Mouse (Mus musculus) forebrain, embryonic 16.5 days (tissue): ENCODE results near the gene Spint2. TPM values are rescaled to one million over a fixed set of nuclear protein-coding genes. Genes with fewer than 3 reads are reported as not detected.
"Not testable (repeated sequence)": the region's sequence is repeated elsewhere in the genome, so short reads cannot be mapped to it uniquely, and the experiment has no call there.

Experiments
- ATAC-seq: fragments of 200-750 bp; cut with Nextera tagmentation; 2 replicates; pipeline ENCODE4 v1.8.0; 2017; ENCODE audit warnings: mild to moderate bottlenecking, moderate library complexity
- H3K27ac ChIP-seq: fragments of 300-500 bp; sonication (generic); 2 replicates; pipeline ENCODE4 v1.5.1; 2014; ENCODE audit warnings: low read length, control low read depth
- H3K27me3 ChIP-seq: fragments of 300-500 bp; sonication (generic); replicated peaks from 2 replicates; pipeline ENCODE4 v1.6.1; 2014; ENCODE audit warnings: low read length; ENCODE audit not compliant: control insufficient read depth, insufficient read depth
- H3K36me3 ChIP-seq: fragments of 300-500 bp; sonication (generic); 2 replicates; pipeline ENCODE4 v1.6.1; 2014; ENCODE audit not compliant: control insufficient read depth, insufficient read depth
- H3K4me1 ChIP-seq: fragments of 300-500 bp; sonication (generic); replicated peaks from 2 replicates; pipeline ENCODE4 v1.6.1; 2014; ENCODE audit warnings: low read length; ENCODE audit not compliant: control insufficient read depth, insufficient read depth
- H3K4me2 ChIP-seq: fragments of 300-500 bp; sonication (generic); 2 replicates; pipeline ENCODE4 v1.6.1; 2014; ENCODE audit warnings: mild to moderate bottlenecking, low read length, control low read depth
- H3K4me3 ChIP-seq: fragments of 300-500 bp; sonication (generic); replicated peaks from 2 replicates; pipeline ENCODE4 v1.5.1; 2014; ENCODE audit warnings: mild to moderate bottlenecking, low read length, control low read depth
- H3K9ac ChIP-seq: fragments of 300-500 bp; sonication (generic); replicated peaks from 2 replicates; pipeline ENCODE4 v1.6.1; 2014; ENCODE audit warnings: low read depth, low read length, control low read depth
- H3K9me3 ChIP-seq: fragments of 300-500 bp; sonication (generic); 2 replicates; pipeline ENCODE4 v1.6.1; 2016; ENCODE audit warnings: low read length; ENCODE audit not compliant: control insufficient read depth
- WGBS: fragments of 180-500 bp; shearing (Covaris S2); extraction: QIAGEN DNeasy Blood & Tissue Kit; methylation state at CpG from one replicate; pipeline ENCODE4 v1.1.7; 2014; 5-methylcytosine and 5-hydroxymethylcytosine counted together
- polyA plus RNA-seq: library from polyadenylated mRNA; unstranded; fragments of >200 nt; fragmentation: Nextera tagmentation; extraction: Ambion mirVana; gene quantifications from 2 replicates; pipeline ENCODE4 v1.2.1, GENCODE M21; 2015

Spint2 gene
- polyA plus RNA-seq, 1 experiment from 2014 or later: 50.9 TPM

GRCm38 (mm10) chr7:29224756-29225394, 56.8 kb downstream of the Spint2 start:
- Histone ChIP-seq H3K27ac (no peak overlapping the region), H3K27me3 (peaks cover 2% of the 10 kb centered on the region; the same call in 1 of the 2 replicates), H3K9me3 (peaks cover 4% of the 10 kb centered on the region; the same call in 1 of the 2 replicates), H3K4me2 (peak overlapping the region; percentile 6), H3K4me3 (no peak overlapping the region), H3K4me1 (peaks cover 6% of the 10 kb centered on the region; the same call in 1 of the 2 replicates), H3K9ac (peak overlapping the region; percentile 29; the same call in 1 of the 2 replicates), H3K36me3 (no peaks in the 10 kb centered on the region)
- ATAC-seq: no peak
- 10% methylated on average over 16 of the region's 16 CpGs for WGBS

- Histone ChIP-seq H3K27me3 (0 out of 2 replicates have a peak, but pooled peaks cover 11% of the 10 kb centered on the region), H3K9me3 (peaks cover 1% of the 10 kb centered on the region; the same call in 1 of the 2 replicates), H3K36me3 (no peaks in the 10 kb centered on the region), H3K4me1 (peaks cover 6% of the 10 kb centered on the region; the same call in 1 of the 2 replicates), H3K27ac (no peak overlapping the region), H3K9ac (no peak overlapping the region), H3K4me2 (no peak overlapping the region), H3K4me3 (no peak overlapping the region)
- WGBS: 46% methylated on average over 15 of the region's 15 CpGs
- no peak for ATAC-seq
Observed at GRCm38 (mm10) chr7:29214846-29215245, 66.9 kb downstream of the Spint2 start.

- no peak overlapping the region for H3K27ac ChIP-seq
Observed at GRCm38 (mm10) chr7:29214236-29214635, 67.5 kb downstream of the Spint2 start.

GRCm38 (mm10) chr7:29213675-29214082, 68.0 kb downstream of the Spint2 start, which contains the start of gene Catsperg1:
Gene Catsperg1 (minus strand): TSS chr7:29214035.
- no peaks in the 10 kb centered on the region for H3K36me3 ChIP-seq
- peaks cover 6% of the 10 kb centered on the region; the same call in 1 of the 2 replicates for H3K4me1 ChIP-seq
- no peaks in the 10 kb centered on the region for H3K9me3 ChIP-seq
- WGBS: 2% methylated on average over 20 of the region's 20 CpGs
- peak within 1 kb of the TSS; percentile 49 for H3K4me2 ChIP-seq
- no peak within 1 kb of the TSS for H3K27ac ChIP-seq
- no peak within 1 kb of the TSS; the same call in 1 of the 2 replicates for H3K9ac ChIP-seq
- ATAC-seq: peak; percentile 77
- H3K4me3 ChIP-seq: peak within 1 kb of the TSS; percentile 30
- H3K27me3 ChIP-seq: 0 out of 2 replicates have a peak, but pooled peaks cover 11% of the 10 kb centered on the region

More at GRCm38 (mm10) chr7:29214236-29214635, 67.5 kb downstream of the Spint2 start:
- WGBS: 63% methylated on average over 2 of the region's 2 CpGs
- H3K4me1 ChIP-seq: peaks cover 6% of the 10 kb centered on the region; the same call in 1 of the 2 replicates
- H3K9me3 ChIP-seq: no peaks in the 10 kb centered on the region
- no peak for ATAC-seq
- H3K4me2 ChIP-seq: peak overlapping the region; percentile 49
- no peak overlapping the region for H3K4me3 ChIP-seq
- no peak overlapping the region for H3K9ac ChIP-seq
- 0 out of 2 replicates have a peak, but pooled peaks cover 11% of the 10 kb centered on the region for H3K27me3 ChIP-seq
- no peaks in the 10 kb centered on the region for H3K36me3 ChIP-seq

GRCm38 (mm10) chr7:29212775-29213560, 68.7 kb downstream of the Spint2 start:
- ATAC-seq: 0 out of 2 replicates have a peak, but pooled peaks have one; percentile 25
- peak overlapping the region; percentile 30 for H3K4me3 ChIP-seq
- H3K9ac ChIP-seq, H3K4me1 ChIP-seq, H3K36me3 ChIP-seq, H3K27ac ChIP-seq, H3K9me3 ChIP-seq: not testable (repeated sequence)
- H3K27me3 ChIP-seq: 0 out of 2 replicates have a peak, but pooled peaks cover 11% of the 10 kb centered on the region
- WGBS: 16% methylated on average over 40 of the region's 40 CpGs
- peak overlapping the region; percentile 49 for H3K4me2 ChIP-seq

GRCm38 (mm10) chr7:29212199-29212765, 69.4 kb downstream of the Spint2 start:
- ATAC-seq: no peak
- Histone ChIP-seq H3K4me2 (no peak overlapping the region; the same call in 1 of the 2 replicates), H3K9me3 (no peaks in the 10 kb centered on the region), H3K36me3 (no peaks in the 10 kb centered on the region), H3K27ac (no peak overlapping the region), H3K4me3 (no peak overlapping the region), H3K9ac (no peak overlapping the region), H3K4me1 (peaks cover 6% of the 10 kb centered on the region; the same call in 1 of the 2 replicates), H3K27me3 (0 out of 2 replicates have a peak, but pooled peaks cover 11% of the 10 kb centered on the region)
- WGBS: 17% methylated on average over 26 of the region's 26 CpGs

- H3K4me1 ChIP-seq: peaks cover 6% of the 10 kb centered on the region; the same call in 1 of the 2 replicates
- H3K27ac ChIP-seq: no peak overlapping the region
- H3K9me3 ChIP-seq: no peaks in the 10 kb centered on the region
- H3K4me3 ChIP-seq: peak overlapping the region; percentile 20
- ATAC-seq: peak; percentile 34; the same call in 1 of the 2 replicates
- peak overlapping the region; percentile 39 for H3K4me2 ChIP-seq
- 0 out of 2 replicates have a peak, but pooled peaks cover 11% of the 10 kb centered on the region for H3K27me3 ChIP-seq
- no peak overlapping the region for H3K9ac ChIP-seq
- H3K36me3 ChIP-seq: no peaks in the 10 kb centered on the region
- WGBS: 7% methylated on average over 34 of the region's 34 CpGs
Observed at GRCm38 (mm10) chr7:29211415-29212198, 70.1 kb downstream of the Spint2 start.

- H3K9ac ChIP-seq, H3K4me1 ChIP-seq, H3K4me3 ChIP-seq, H3K27ac ChIP-seq, ATAC-seq, H3K9me3 ChIP-seq, H3K36me3 ChIP-seq: not testable (repeated sequence)
- 30% methylated on average over 15 of the region's 15 CpGs for WGBS
- 0 out of 2 replicates have a peak, but pooled peaks cover 11% of the 10 kb centered on the region for H3K27me3 ChIP-seq
- H3K4me2 ChIP-seq: peak overlapping the region; percentile 39
Observed at GRCm38 (mm10) chr7:29211013-29211412, 70.7 kb downstream of the Spint2 start.
